Mouse (Mus musculus) hindbrain, embryonic 12.5 days (tissue): ENCODE data around the gene Kcnab1. TPM values are rescaled to one million over a fixed set of nuclear protein-coding genes. Genes with fewer than 3 reads are reported as not detected.

Experiments used
- ATAC-seq: fragments of 200-750 bp; cut with Nextera tagmentation; 2 replicates; pipeline ENCODE4 v1.8.0; 2017; ENCODE audit warnings: moderate TSS enrichment; ENCODE audit not compliant: low FRiP score
- H3K27ac ChIP-seq: fragments of 300-500 bp; sonication (generic); 2 replicates; pipeline ENCODE4 v1.5.1; 2016; ENCODE audit warnings: mild to moderate bottlenecking
- H3K27me3 ChIP-seq: fragments of 300-500 bp; sonication (generic); 2 replicates; pipeline ENCODE4 v1.6.1; 2016; ENCODE audit warnings: mild to moderate bottlenecking
- H3K36me3 ChIP-seq: fragments of 300-500 bp; sonication (generic); 2 replicates; pipeline ENCODE4 v1.6.1; 2016; ENCODE audit warnings: mild to moderate bottlenecking
- H3K4me1 ChIP-seq: fragments of 300-500 bp; sonication (generic); 2 replicates; pipeline ENCODE4 v1.6.1; 2016
- H3K4me2 ChIP-seq: fragments of 300-500 bp; sonication (generic); replicated peaks from 2 replicates; pipeline ENCODE4 v1.6.1; 2016; ENCODE audit warnings: mild to moderate bottlenecking
- H3K4me3 ChIP-seq: fragments of 300-500 bp; sonication (generic); 2 replicates; pipeline ENCODE4 v1.5.1; 2016; ENCODE audit warnings: mild to moderate bottlenecking
- H3K9ac ChIP-seq: fragments of 300-500 bp; sonication (generic); 2 replicates; pipeline ENCODE4 v1.6.1; 2016; ENCODE audit warnings: mild to moderate bottlenecking, moderate library complexity
- H3K9me3 ChIP-seq: fragments of 300-500 bp; sonication (generic); replicated peaks from 2 replicates; pipeline ENCODE4 v1.6.1; 2016; ENCODE audit warnings: mild to moderate bottlenecking
- WGBS: fragments of 180-500 bp; shearing (Covaris S2); methylation state at CpG from one replicate; pipeline ENCODE4 v1.1.7; 2016; 5-methylcytosine and 5-hydroxymethylcytosine counted together
- polyA plus RNA-seq: library from polyadenylated mRNA; unstranded; fragments of >200 nt; fragmentation: Nextera tagmentation; extraction: Ambion mirVana; gene quantifications from 2 replicates; pipeline ENCODE4 v1.2.1, GENCODE M21; 2016

Gene Kcnab1
- polyA plus RNA-seq, 1 experiment from 2014 or later: 6.3 TPM

DNA sequence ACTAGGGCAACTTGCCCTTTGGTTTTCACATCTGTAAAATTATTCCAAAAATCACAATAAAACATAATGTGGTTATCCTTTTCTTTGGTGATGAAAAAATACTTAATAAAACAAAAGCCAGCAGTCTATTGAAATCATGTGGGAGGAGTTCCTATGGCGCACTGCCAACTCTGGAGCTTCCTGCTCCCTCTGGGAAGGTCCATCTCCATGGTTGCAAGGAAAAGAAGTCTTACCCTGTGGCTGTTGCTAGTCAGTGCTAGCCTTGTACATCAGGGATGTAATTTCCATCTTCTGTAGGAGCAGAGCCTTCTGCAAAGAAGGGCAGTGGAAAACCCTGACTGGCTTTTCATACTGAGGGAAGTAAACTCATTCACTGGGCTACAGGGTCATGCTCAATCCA is 254.3 kb downstream of the Kcnab1 start:
- H3K9ac ChIP-seq: no peak overlapping the region
- H3K4me2 ChIP-seq: no peak overlapping the region
- no peak overlapping the region for H3K4me3 ChIP-seq
- H3K27ac ChIP-seq: no peak overlapping the region
- ATAC-seq: no peak
- H3K4me1 ChIP-seq: 0 out of 2 replicates have a peak, but pooled peaks cover 3% of the 10 kb centered on the region
- no peaks in the 10 kb centered on the region for H3K9me3 ChIP-seq
- WGBS: 84% methylated on average over 1 of the region's 1 CpGs
- H3K27me3 ChIP-seq: no peaks in the 10 kb centered on the region
- H3K36me3 ChIP-seq: no peaks in the 10 kb centered on the region

DNA sequence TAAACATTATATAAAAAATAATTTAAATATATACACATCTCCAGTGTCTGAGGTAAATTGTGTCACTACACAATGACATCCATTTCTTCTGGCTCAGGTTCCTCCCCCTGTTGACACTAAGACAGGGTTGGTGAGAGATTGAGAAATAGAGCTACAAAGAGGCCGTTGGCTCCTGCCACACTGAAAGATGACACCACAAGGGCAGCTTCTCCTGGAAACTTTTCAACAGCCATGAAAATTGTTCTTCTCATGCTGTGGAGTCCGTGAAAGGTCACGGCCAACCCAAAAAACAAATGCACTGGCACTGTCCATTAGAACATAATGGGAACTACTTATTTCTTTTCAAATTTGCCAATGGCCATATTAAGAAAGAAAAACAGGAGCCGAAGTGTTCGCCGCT is 256.0 kb downstream of the Kcnab1 start:
- peaks cover 5% of the 10 kb centered on the region; the same call in 1 of the 2 replicates for H3K36me3 ChIP-seq
- H3K9me3 ChIP-seq: no peaks in the 10 kb centered on the region
- no peak overlapping the region for H3K9ac ChIP-seq
- WGBS: 60% methylated on average over 6 of the region's 6 CpGs
- no peak overlapping the region for H3K4me3 ChIP-seq
- H3K27me3 ChIP-seq: no peaks in the 10 kb centered on the region
- H3K4me1 ChIP-seq: 0 out of 2 replicates have a peak, but pooled peaks cover 3% of the 10 kb centered on the region
- ATAC-seq: no peak
- H3K27ac ChIP-seq: no peak overlapping the region
- no peak overlapping the region for H3K4me2 ChIP-seq

DNA sequence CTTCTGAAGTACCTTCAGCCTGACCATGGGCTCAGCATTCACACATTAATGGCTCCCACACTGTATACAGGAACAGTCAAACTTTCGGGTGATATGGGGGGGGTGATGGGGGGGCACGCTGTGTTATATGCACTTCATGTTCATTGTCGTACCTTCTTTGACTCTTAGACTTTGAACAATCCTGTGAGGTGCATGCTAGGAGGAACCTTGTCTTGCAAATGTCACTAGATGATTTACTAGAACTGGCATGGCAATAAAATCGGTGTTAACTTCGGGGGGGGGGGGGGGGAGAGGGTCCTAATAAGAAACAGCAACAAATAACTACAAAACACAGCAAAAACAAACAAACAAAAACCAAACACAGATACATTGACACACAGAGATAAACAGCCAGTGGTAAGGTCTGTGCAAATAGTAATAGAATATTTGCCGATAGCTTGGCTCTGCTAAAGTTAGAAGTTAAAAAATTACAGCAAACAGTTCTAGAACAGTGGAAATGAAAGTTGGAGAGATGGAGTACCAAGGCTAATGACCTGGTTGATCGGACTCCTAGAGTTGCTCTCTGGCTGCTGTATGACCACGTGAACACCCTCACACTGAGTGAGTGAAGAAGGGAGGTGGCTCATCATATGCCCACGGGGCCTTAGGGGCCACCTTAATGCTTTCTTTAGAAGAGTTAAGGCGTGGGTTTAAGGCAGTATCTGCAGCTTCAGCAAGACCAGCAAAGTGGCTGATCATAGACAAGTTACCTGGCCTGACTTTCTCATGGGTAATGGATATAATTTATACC is 256.9 kb downstream of the Kcnab1 start:
- Histone ChIP-seq H3K4me1 (0 out of 2 replicates have a peak, but pooled peaks cover 3% of the 10 kb centered on the region), H3K4me2 (no peak overlapping the region), H3K9me3 (no peaks in the 10 kb centered on the region), H3K27ac (no peak overlapping the region), H3K27me3 (no peaks in the 10 kb centered on the region), H3K9ac (no peak overlapping the region), H3K36me3 (peaks cover 8% of the 10 kb centered on the region), H3K4me3 (no peak overlapping the region)
- no peak for ATAC-seq
- 90% methylated on average over 10 of the region's 10 CpGs for WGBS

DNA sequence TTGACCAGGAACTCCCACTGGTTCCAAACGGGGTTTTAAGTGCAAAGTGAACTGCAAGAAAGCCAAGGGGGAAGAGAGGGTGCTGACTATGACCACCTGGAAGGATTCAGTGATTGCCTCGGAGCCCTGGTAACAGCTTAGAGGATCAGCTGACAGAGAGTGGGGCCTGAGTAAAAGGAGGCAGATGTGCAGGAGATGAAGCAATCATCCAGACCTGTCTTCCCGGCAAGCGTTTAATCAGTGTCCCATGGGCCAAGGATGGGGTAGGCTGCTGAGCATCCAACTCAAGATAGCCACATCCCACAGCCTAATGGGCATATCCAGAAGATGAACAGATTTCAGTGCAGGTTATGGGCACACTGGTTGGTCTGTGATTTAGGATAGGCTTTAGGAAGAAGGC is 258.8 kb downstream of the Kcnab1 start:
- peak; percentile 58; the same call in 1 of the 2 replicates for ATAC-seq
- Histone ChIP-seq H3K9me3 (no peaks in the 10 kb centered on the region), H3K36me3 (peaks cover 22% of the 10 kb centered on the region), H3K27ac (no peak overlapping the region), H3K9ac (no peak overlapping the region), H3K27me3 (no peaks in the 10 kb centered on the region), H3K4me3 (no peak overlapping the region), H3K4me1 (0 out of 2 replicates have a peak, but pooled peaks cover 3% of the 10 kb centered on the region), H3K4me2 (no peak overlapping the region)
- 62% methylated on average over 4 of the region's 4 CpGs for WGBS

GRCm38 (mm10) chr3:65372552-65372951 is 263.4 kb downstream of the Kcnab1 start:
- peaks cover 27% of the 10 kb centered on the region for H3K36me3 ChIP-seq
- H3K4me1 ChIP-seq: 0 out of 2 replicates have a peak, but pooled peaks cover 7% of the 10 kb centered on the region
- no peak overlapping the region for H3K4me2 ChIP-seq
- H3K27ac ChIP-seq: no peak overlapping the region
- H3K27me3 ChIP-seq: no peaks in the 10 kb centered on the region
- H3K4me3 ChIP-seq: no peak overlapping the region
- 91% methylated on average over 4 of the region's 4 CpGs for WGBS
- no peaks in the 10 kb centered on the region for H3K9me3 ChIP-seq
- no peak for ATAC-seq
- H3K9ac ChIP-seq: no peak overlapping the region

GRCm38 (mm10) chr3:65373594-65374182 is 264.5 kb downstream of the Kcnab1 start:
- 74% methylated on average over 5 of the region's 5 CpGs for WGBS
- Histone ChIP-seq H3K9me3 (no peaks in the 10 kb centered on the region), H3K4me3 (no peak overlapping the region), H3K27me3 (no peaks in the 10 kb centered on the region), H3K27ac (no peak overlapping the region), H3K4me1 (0 out of 2 replicates have a peak, but pooled peaks cover 7% of the 10 kb centered on the region), H3K36me3 (peaks cover 27% of the 10 kb centered on the region), H3K4me2 (no peak overlapping the region), H3K9ac (no peak overlapping the region)
- no peak for ATAC-seq

DNA sequence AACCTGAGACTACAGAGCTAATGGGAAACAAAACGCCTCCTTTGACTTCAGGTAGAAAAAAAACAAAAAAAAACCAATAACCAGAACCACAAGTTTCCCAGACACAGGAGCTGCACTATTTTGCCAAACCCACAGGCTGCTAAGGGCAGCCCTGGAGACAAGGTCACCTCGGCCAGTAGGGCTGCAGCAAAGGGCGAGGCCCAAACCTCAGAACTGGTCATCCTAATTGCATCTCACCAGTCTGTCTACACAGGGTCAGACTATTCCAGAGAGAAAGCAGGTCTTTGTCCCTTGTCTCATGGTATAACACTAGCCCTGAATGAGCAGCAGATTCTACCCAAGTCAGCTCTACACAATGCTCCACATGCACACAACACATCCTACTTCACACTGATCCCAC is 265.5 kb downstream of the Kcnab1 start:
- Histone ChIP-seq H3K4me2 (no peak overlapping the region), H3K36me3 (peaks cover 29% of the 10 kb centered on the region), H3K9me3 (no peaks in the 10 kb centered on the region), H3K27ac (no peak overlapping the region), H3K27me3 (no peaks in the 10 kb centered on the region), H3K4me1 (0 out of 2 replicates have a peak, but pooled peaks cover 7% of the 10 kb centered on the region), H3K4me3 (no peak overlapping the region), H3K9ac (no peak overlapping the region)
- ATAC-seq: no peak
- 81% methylated on average over 3 of the region's 3 CpGs for WGBS

DNA sequence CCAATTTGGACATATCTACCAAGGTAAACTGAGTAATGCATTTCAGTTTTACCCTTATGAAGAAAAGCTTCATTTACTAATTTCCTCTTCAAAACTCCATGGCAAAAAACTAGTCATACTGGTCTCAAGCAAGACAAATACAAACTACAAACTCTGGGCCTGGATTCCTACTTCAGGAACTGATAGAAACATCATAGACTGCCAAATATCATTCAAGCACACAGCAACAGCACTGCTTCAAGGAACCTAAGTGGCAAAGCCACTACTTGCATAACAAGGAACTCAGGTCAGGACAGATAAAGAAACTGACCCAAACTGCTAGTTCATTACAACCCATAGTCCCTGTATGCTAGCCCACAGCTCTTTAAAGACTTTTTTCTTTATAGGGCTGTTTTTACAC is 269.5 kb downstream of the Kcnab1 start:
- no peak for ATAC-seq
- Histone ChIP-seq H3K4me1 (0 out of 2 replicates have a peak, but pooled peaks cover 4% of the 10 kb centered on the region), H3K9ac (no peak overlapping the region), H3K4me2 (no peak overlapping the region), H3K27me3 (no peaks in the 10 kb centered on the region), H3K4me3 (no peak overlapping the region), H3K27ac (no peak overlapping the region), H3K9me3 (no peaks in the 10 kb centered on the region), H3K36me3 (peaks cover 33% of the 10 kb centered on the region)

DNA sequence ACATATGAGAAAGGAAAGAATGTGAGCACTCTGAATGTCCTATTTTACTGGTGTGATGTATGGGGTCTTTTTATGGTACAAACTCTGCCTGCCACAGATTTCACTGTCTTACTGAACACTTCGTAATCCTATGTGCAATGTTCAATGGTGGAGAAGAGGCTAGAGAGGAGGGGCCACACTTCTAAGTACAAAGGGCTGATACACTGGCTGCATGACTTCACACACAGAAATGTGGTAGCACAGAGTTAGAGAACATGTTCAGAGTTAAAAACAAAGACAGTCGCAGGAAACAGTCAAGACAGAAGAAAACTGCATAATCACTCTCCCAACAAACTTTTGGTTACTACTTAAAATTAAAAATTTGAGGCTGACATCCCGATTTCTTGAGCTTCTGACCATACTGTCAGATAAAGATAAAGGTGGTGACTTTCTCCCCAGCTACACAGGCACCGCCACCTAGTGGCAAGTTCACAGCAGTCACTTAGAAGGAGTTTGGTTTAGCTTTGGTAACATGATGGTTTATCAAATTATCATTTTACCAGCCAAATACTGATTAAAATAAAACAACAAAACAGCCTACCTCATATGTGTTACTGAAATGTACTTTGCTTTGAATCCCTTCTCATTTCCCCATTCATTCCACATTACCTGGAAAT is 270.8 kb downstream of the Kcnab1 start:
- no peak for ATAC-seq
- Histone ChIP-seq H3K4me3 (no peak overlapping the region), H3K9ac (no peak overlapping the region), H3K27ac (no peak overlapping the region), H3K9me3 (no peaks in the 10 kb centered on the region), H3K27me3 (no peaks in the 10 kb centered on the region), H3K4me1 (no peaks in the 10 kb centered on the region), H3K36me3 (peaks cover 40% of the 10 kb centered on the region), H3K4me2 (no peak overlapping the region)
- WGBS: 73% methylated on average over 4 of the region's 4 CpGs

- Histone ChIP-seq H3K9me3 (no peaks in the 10 kb centered on the region), H3K4me2 (no peak overlapping the region), H3K4me1 (no peaks in the 10 kb centered on the region), H3K9ac (no peak overlapping the region), H3K27ac (no peak overlapping the region), H3K36me3 (peaks cover 44% of the 10 kb centered on the region), H3K4me3 (no peak overlapping the region), H3K27me3 (no peaks in the 10 kb centered on the region)
- 74% methylated on average over 4 of the region's 4 CpGs for WGBS
- ATAC-seq: no peak
These were observed 271.9 kb downstream of the Kcnab1 start for GRCm38 (mm10) chr3:65381094-65381493.

GRCm38 (mm10) chr3:65384431-65384830 is 275.2 kb downstream of the Kcnab1 start:
- no peak overlapping the region for H3K27ac ChIP-seq
- WGBS: 90% methylated on average over 3 of the region's 3 CpGs
- H3K36me3 ChIP-seq: peaks cover 65% of the 10 kb centered on the region
- no peak overlapping the region for H3K9ac ChIP-seq
- no peak overlapping the region for H3K4me3 ChIP-seq
- no peaks in the 10 kb centered on the region for H3K4me1 ChIP-seq
- H3K4me2 ChIP-seq: no peak overlapping the region
- H3K27me3 ChIP-seq: no peaks in the 10 kb centered on the region
- H3K9me3 ChIP-seq: no peaks in the 10 kb centered on the region
- no peak for ATAC-seq

DNA sequence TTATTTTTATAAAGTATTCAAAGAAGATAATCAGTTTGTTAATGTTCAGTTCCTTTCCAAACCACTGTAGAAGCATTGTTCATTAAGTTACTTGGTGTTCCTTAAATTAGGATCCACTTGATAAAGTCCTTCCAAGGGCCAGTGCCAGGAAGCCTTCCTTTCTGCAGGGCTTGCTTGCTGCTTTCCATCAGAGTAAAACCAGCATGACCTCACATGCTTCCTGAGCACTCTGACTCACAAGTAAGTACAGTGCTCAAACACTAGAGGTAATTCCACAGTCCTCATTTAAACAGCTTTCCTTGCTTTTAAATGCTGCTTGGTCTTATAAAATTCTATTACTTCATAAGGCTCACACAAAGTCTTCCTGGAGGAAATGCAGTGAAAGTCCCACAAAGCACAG is 276.6 kb downstream of the Kcnab1 start:
- Histone ChIP-seq H3K9ac (no peak overlapping the region), H3K27ac (no peak overlapping the region), H3K36me3 (peaks cover 61% of the 10 kb centered on the region), H3K27me3 (no peaks in the 10 kb centered on the region), H3K4me2 (no peak overlapping the region), H3K4me1 (no peaks in the 10 kb centered on the region), H3K4me3 (no peak overlapping the region), H3K9me3 (no peaks in the 10 kb centered on the region)
- ATAC-seq: no peak
